Mouse (Mus musculus) kidney, adult 18-20 months (tissue): ENCODE measurements around the gene Ufsp1.
A peak's percentile ranks its signal among the peaks of the same experiment; 100 is the strongest.

Experiments used
- DNase-seq: peaks from one replicate; pipeline ENCODE4 v3.0.0; 2021

Gene Ufsp1

GRCm38 (mm10) chr5:137335066-137335465, 40.6 kb downstream of the Ufsp1 start:
- DNase-seq = no peak

GRCm38 (mm10) chr5:137337190-137337589, 42.8 kb downstream of the Ufsp1 start:
- peak; percentile 27 for DNase-seq

- peak; percentile 92 for DNase-seq
Observed at GRCm38 (mm10) chr5:137338256-137338655, 43.8 kb downstream of the Ufsp1 start.

- DNase-seq = no peak
Observed at GRCm38 (mm10) chr5:137338663-137339289, 44.3 kb downstream of the Ufsp1 start.

- peak; percentile 68 for DNase-seq
Observed at GRCm38 (mm10) chr5:137339290-137339979, 45.0 kb downstream of the Ufsp1 start.

- DNase-seq = no peak
Observed at GRCm38 (mm10) chr5:137340222-137340621, 45.8 kb downstream of the Ufsp1 start.

GRCm38 (mm10) chr5:137342407-137343012, 48.1 kb downstream of the Ufsp1 start:
- DNase-seq = no peak

GRCm38 (mm10) chr5:137343412-137343811, 49.0 kb downstream of the Ufsp1 start:
- DNase-seq = no peak

GRCm38 (mm10) chr5:137343869-137344268, 49.4 kb downstream of the Ufsp1 start:
- DNase-seq = no peak
